Mouse (Mus musculus): ENCODE measurements at regions not wholly inside any gene's neighbourhood (a gene's known extent, or its start where the extent isn't known, plus 50 kb on each side); places are given as distances from the start of the nearest gene placed in this dataset.

GRCm38 (mm10) chr11:64726249-64726648 lies 252.6 kb upstream of the Elac2 start:
- ChIA-PET CTCF (no interaction called here), POLR2A (no interaction called here)
- DNase-seq (ENCODE audit: low read depth, low spot score) (no peak), ATAC-seq (no peak)
- in situ Hi-C loops (cut with MboI; ENCODE audit: low pct_unique_long_range_greater_than_20kb), result no loop called here
- no peak for TF ChIP-seq CTCF (IDR thresholded peaks at IDR 0.05)
- H3K27me3 ChIP-seq, result no peaks in the 10 kb centered on the region

GRCm38 (mm10) chr11:64727841-64728421 lies 250.9 kb upstream of the Elac2 start:
- no peak for TF ChIP-seq CTCF (IDR thresholded peaks at IDR 0.05)
- in situ Hi-C loops (cut with MboI; ENCODE audit: low pct_unique_long_range_greater_than_20kb), result no loop called here
- ATAC-seq (no peak), DNase-seq (ENCODE audit: low read depth, low spot score) (no peak)
- H3K27me3 ChIP-seq, result no peaks in the 10 kb centered on the region
- POLR2A ChIA-PET, result no interaction called here
- CTCF ChIA-PET, result no interaction called here

DNA sequence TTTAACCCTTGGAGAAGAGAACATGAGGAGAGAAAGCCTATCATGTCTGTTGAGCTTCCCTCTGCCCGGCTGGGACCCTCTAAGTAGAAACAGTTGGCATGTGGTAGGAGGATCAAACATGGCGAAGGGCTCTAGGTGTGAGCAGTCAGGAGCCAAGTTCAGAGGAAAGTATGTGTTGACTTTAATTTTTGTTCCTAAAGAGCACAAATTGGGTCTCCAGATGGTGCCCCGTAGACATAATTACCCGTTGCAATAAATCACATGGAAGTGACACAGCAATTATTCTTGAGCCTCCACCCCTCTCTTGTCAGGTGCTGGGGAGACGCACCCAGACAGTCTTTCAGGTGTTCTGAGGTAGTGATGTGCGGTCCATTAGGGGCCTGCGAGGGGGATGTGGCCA lies 239.9 kb upstream of the Elac2 start:
- no peak for TF ChIP-seq CTCF (IDR thresholded peaks at IDR 0.05)
- no peaks in the 10 kb centered on the region for H3K27me3 ChIP-seq
- ChIA-PET POLR2A (no interaction called here), CTCF (no interaction called here)
- DNase-seq (ENCODE audit: low read depth, low spot score), result no peak
- ATAC-seq, result no peak
- in situ Hi-C loops (cut with MboI; ENCODE audit: low pct_unique_long_range_greater_than_20kb), result no loop called here

- CTCF ChIA-PET, result no interaction called here
These were observed 235.1 kb upstream of the Elac2 start for GRCm38 (mm10) chr11:64743753-64744152.

DNA sequence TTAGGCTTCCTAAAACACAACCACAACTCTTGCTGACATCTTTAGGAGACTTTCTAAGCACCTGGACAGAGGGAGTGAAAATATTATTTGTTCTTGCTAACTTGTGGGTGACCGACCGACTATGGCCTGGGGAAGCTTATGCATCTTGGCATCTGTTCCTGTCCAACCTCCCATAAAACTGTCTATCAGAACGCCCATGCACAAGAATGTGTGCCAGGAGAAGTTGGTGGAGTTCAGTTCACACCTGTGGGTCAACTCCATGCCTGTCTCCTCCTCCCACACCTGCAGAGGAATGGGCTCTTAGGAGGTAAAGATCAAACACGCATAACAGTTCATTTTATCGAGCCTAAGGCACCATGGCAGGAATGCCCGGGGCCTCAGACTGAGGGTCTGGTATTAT lies 232.7 kb upstream of the Elac2 start:
- ChIA-PET POLR2A (no interaction called here), CTCF (no interaction called here)
- DNase-seq (ENCODE audit: low read depth, low spot score) (no peak), ATAC-seq (no peak)
- TF ChIP-seq CTCF (IDR thresholded peaks at IDR 0.05), result no peak
- in situ Hi-C loops (cut with MboI; ENCODE audit: low pct_unique_long_range_greater_than_20kb), result no loop called here
- H3K27me3 ChIP-seq, result no peaks in the 10 kb centered on the region

More at GRCm38 (mm10) chr11:64743753-64744152, 235.1 kb upstream of the Elac2 start:
- DNase-seq (ENCODE audit: low read depth, low spot score) (no peak), ATAC-seq (no peak)
- in situ Hi-C loops (cut with MboI; ENCODE audit: low pct_unique_long_range_greater_than_20kb), result no loop called here
- TF ChIP-seq CTCF (IDR thresholded peaks at IDR 0.05), result no peak
- POLR2A ChIA-PET, result no interaction called here
- H3K27me3 ChIP-seq, result no peaks in the 10 kb centered on the region

GRCm38 (mm10) chr11:64749976-64750375 lies 228.9 kb upstream of the Elac2 start:
- TF ChIP-seq CTCF (IDR thresholded peaks at IDR 0.05), result no peak
- ATAC-seq (no peak), DNase-seq (ENCODE audit: low read depth, low spot score) (no peak)
- in situ Hi-C loops (cut with MboI; ENCODE audit: low pct_unique_long_range_greater_than_20kb), result no loop called here
- ChIA-PET CTCF (no interaction called here), POLR2A (no interaction called here)
- no peaks in the 10 kb centered on the region for H3K27me3 ChIP-seq

DNA sequence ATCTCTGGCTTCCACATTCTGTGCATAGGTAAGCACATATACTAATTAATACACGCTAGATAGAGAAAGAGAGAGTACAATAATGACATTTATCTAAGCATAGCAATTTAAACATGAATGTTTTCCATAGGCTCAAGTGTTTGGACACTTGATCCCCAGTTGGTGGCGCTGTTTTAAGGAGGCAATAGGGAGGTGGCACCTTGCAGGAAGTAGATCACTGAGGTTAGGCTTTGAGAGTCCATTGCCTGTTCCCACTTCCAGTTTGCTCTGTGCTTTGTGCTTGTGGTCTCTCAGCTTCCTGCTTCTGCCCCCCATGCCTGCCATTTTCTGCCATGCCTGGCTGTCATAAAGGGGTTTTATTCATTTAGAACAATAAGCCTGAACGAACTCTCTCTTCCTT lies 226.5 kb upstream of the Elac2 start:
- peak; percentile 44 for TF ChIP-seq CTCF (IDR thresholded peaks at IDR 0.05)
- DNase-seq (ENCODE audit: low read depth, low spot score) (no peak), ATAC-seq (no peak)
- ChIA-PET CTCF (no interaction called here), POLR2A (no interaction called here)
- in situ Hi-C loops (cut with MboI; ENCODE audit: low pct_unique_long_range_greater_than_20kb), result no loop called here
- H3K27me3 ChIP-seq, result no peaks in the 10 kb centered on the region

GRCm38 (mm10) chr11:64752816-64753215 lies 226.0 kb upstream of the Elac2 start:
- DNase-seq (ENCODE audit: low read depth, low spot score) (no peak), ATAC-seq (no peak)
- no peak for TF ChIP-seq CTCF (IDR thresholded peaks at IDR 0.05)
- CTCF ChIA-PET, result no interaction called here
- in situ Hi-C loops (cut with MboI; ENCODE audit: low pct_unique_long_range_greater_than_20kb), result no loop called here
- POLR2A ChIA-PET, result no interaction called here
- H3K27me3 ChIP-seq, result no peaks in the 10 kb centered on the region

GRCm38 (mm10) chr11:64754076-64754475 lies 224.8 kb upstream of the Elac2 start:
- CTCF ChIA-PET, result interaction anchor here (0.7 kb wide), 1 partner anchor 36 kb away, joined by 3 read pairs; no protein-coding TSS in a partner anchor

DNA sequence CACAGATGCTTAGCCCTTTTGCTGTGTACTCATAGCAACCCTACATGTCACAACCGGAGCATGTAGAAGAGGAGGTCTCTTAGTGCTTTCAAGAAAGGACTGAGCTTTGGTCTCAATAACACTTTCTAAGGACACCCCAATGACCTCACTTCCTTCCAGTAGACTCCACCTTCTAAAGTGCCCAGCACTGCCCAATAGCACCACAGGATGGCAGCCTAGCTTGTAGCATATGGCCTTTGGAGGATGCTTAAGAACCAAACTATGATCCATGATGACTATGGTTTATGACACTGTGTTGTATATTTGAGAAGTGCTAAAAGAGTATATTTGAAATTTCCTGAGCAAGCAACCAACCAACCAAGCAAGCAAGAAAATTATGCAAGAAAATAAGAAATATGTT lies 223.3 kb upstream of the Elac2 start:
- no peaks in the 10 kb centered on the region for H3K27me3 ChIP-seq
- in situ Hi-C loops (cut with MboI; ENCODE audit: low pct_unique_long_range_greater_than_20kb), result no loop called here
- CTCF ChIA-PET, result no interaction called here
- TF ChIP-seq CTCF (IDR thresholded peaks at IDR 0.05), result peak; percentile 42
- DNase-seq (ENCODE audit: low read depth, low spot score) (no peak), ATAC-seq (no peak)
- POLR2A ChIA-PET, result no interaction called here

More at GRCm38 (mm10) chr11:64754076-64754475, 224.8 kb upstream of the Elac2 start:
- H3K27me3 ChIP-seq, result no peaks in the 10 kb centered on the region
- TF ChIP-seq CTCF (IDR thresholded peaks at IDR 0.05), result no peak
- in situ Hi-C loops (cut with MboI; ENCODE audit: low pct_unique_long_range_greater_than_20kb), result no loop called here
- ATAC-seq (no peak), DNase-seq (ENCODE audit: low read depth, low spot score) (no peak)
- POLR2A ChIA-PET, result no interaction called here

DNA sequence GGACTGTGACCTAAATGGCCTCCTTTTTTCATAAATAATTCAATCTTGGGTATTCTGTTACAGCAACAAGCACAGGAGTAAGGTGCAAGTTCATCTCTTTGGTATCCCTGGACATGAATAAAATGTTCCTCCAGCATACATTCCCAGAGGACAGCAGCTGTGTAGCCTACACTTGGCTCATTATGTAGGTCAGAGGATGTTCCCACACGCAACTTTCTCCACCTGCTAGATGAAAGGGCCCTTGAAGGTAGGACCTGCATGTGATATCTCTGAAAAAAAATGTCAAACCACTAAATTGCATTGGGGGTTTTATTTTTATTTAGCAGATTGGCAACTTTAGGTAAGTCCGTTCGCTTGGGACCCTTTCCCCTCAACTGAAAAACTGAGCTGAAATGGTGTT lies 218.2 kb upstream of the Elac2 start:
- ATAC-seq (no peak), DNase-seq (ENCODE audit: low read depth, low spot score) (no peak)
- CTCF ChIA-PET, result interaction anchor here (0.5 to 1.3 kb wide), 2 partner anchors 10 to 26 kb away, joined by 3 read pairs; no protein-coding TSS in a partner anchor
- TF ChIP-seq CTCF (IDR thresholded peaks at IDR 0.05), result no peak
- no peaks in the 10 kb centered on the region for H3K27me3 ChIP-seq
- in situ Hi-C loops (cut with MboI; ENCODE audit: low pct_unique_long_range_greater_than_20kb), result no loop called here
- POLR2A ChIA-PET, result no interaction called here

DNA sequence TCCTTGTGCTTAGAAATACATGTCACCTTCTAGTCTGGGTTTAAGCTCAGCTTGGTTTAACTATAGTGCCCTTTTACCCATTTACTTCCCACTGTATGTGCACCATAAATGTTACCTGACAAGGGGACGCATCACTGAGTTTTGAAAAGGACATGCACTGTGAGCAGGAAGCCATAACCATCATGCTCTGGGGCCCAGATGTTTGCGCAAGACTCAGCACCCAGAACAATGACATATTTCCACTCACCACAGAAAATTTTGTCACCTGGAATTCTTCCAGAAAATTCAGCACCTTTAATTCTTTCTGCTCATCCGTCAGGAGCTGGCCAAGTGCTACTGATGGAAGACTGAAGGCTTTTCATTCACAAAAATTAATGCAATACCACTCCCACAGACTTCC lies 216.1 kb upstream of the Elac2 start:
- H3K27me3 ChIP-seq, result no peaks in the 10 kb centered on the region
- ATAC-seq (peak; percentile 62), DNase-seq (ENCODE audit: low read depth, low spot score) (peak; percentile 43)
- POLR2A ChIA-PET, result no interaction called here
- CTCF ChIA-PET, result interaction anchor here (0.9 kb wide), 1 partner anchor 12 kb away, joined by 3 read pairs; no protein-coding TSS in a partner anchor
- in situ Hi-C loops (cut with MboI; ENCODE audit: low pct_unique_long_range_greater_than_20kb), result no loop called here
- no peak for TF ChIP-seq CTCF (IDR thresholded peaks at IDR 0.05)

Measured in Patski (cell line).